Mouse (Mus musculus): ENCODE measurements around the gene Adgrb3. TPM values are rescaled to one million over a fixed set of nuclear protein-coding genes. Genes with fewer than 3 reads are reported as not detected.
"Not testable (repeated sequence)": the region's sequence is repeated elsewhere in the genome, so short reads cannot be mapped to it uniquely, and the experiment has no call there.

Gene Adgrb3
- total RNA-seq, 4 experiments from 2014 or later = 101 to 114 (median 108) TPM

- no peak for DNase-seq (ENCODE audit: low spot score in 2 of 2)
Measured at GRCm38 (mm10) chr1:25745575-25745974, 83.9 kb downstream of the Adgrb3 start.

GRCm38 (mm10) chr1:25744736-25745135 is 84.8 kb downstream of the Adgrb3 start:
- no peak for DNase-seq (ENCODE audit: low spot score in 2 of 2)

- no peak for DNase-seq (ENCODE audit: low spot score in 2 of 2)
Measured at GRCm38 (mm10) chr1:25729844-25730243, 99.7 kb downstream of the Adgrb3 start.

GRCm38 (mm10) chr1:25711474-25711873 is 118.0 kb downstream of the Adgrb3 start:
- DNase-seq (ENCODE audit: low spot score in 2 of 2) = peak; percentile 22 to 34

- no peak for DNase-seq (ENCODE audit: low spot score in 2 of 2)
Measured at GRCm38 (mm10) chr1:25706299-25706698, 123.2 kb downstream of the Adgrb3 start.

- no peak for DNase-seq (ENCODE audit: low spot score in 2 of 2)
Measured at GRCm38 (mm10) chr1:25698702-25699250, 130.7 kb downstream of the Adgrb3 start.

- no peak for DNase-seq (ENCODE audit: low spot score in 2 of 2)
Measured at GRCm38 (mm10) chr1:25697179-25697578, 132.3 kb downstream of the Adgrb3 start.

GRCm38 (mm10) chr1:25696771-25697170 is 132.7 kb downstream of the Adgrb3 start:
- no peak for DNase-seq (ENCODE audit: low spot score in 2 of 2)

- peak; percentile 40 to 45 for DNase-seq (ENCODE audit: low spot score in 2 of 2)
Measured at GRCm38 (mm10) chr1:25682118-25682517, 147.4 kb downstream of the Adgrb3 start.

- DNase-seq (ENCODE audit: low spot score in 2 of 2) = no peak
Measured at GRCm38 (mm10) chr1:25679656-25680055, 149.9 kb downstream of the Adgrb3 start.

GRCm38 (mm10) chr1:25652717-25653116 is 176.8 kb downstream of the Adgrb3 start:
- no peak for DNase-seq (ENCODE audit: low spot score in 2 of 2)

GRCm38 (mm10) chr1:25644256-25644655 is 185.3 kb downstream of the Adgrb3 start:
- no peak for DNase-seq (ENCODE audit: low spot score in 2 of 2)

GRCm38 (mm10) chr1:25621458-25621857 is 208.0 kb downstream of the Adgrb3 start:
- no peak for DNase-seq (ENCODE audit: low spot score in 2 of 2)

- no peak for DNase-seq (ENCODE audit: low spot score in 2 of 2)
Measured at GRCm38 (mm10) chr1:25616954-25617353, 212.6 kb downstream of the Adgrb3 start.

- not testable (repeated sequence) for DNase-seq (ENCODE audit: low spot score in 2 of 2)
Measured at GRCm38 (mm10) chr1:25610776-25611175, 218.7 kb downstream of the Adgrb3 start.

- no peak for DNase-seq (ENCODE audit: low spot score in 2 of 2)
Measured at GRCm38 (mm10) chr1:25598941-25599340, 230.6 kb downstream of the Adgrb3 start.

GRCm38 (mm10) chr1:25588568-25589118 is 240.9 kb downstream of the Adgrb3 start:
- DNase-seq (ENCODE audit: low spot score in 2 of 2) = no peak

GRCm38 (mm10) chr1:25581698-25582097 is 247.8 kb downstream of the Adgrb3 start:
- no peak for DNase-seq (ENCODE audit: low spot score in 2 of 2)

GRCm38 (mm10) chr1:25577836-25578235 is 251.7 kb downstream of the Adgrb3 start:
- DNase-seq (ENCODE audit: low spot score in 2 of 2) = no peak

- DNase-seq (ENCODE audit: low spot score in 2 of 2) = no peak
Measured at GRCm38 (mm10) chr1:25576598-25576997, 252.9 kb downstream of the Adgrb3 start.

GRCm38 (mm10) chr1:25568096-25568495 is 261.4 kb downstream of the Adgrb3 start:
- DNase-seq (ENCODE audit: low spot score in 2 of 2) = no peak

- no peak for DNase-seq (ENCODE audit: low spot score in 2 of 2)
Measured at GRCm38 (mm10) chr1:25546072-25546471, 283.4 kb downstream of the Adgrb3 start.

GRCm38 (mm10) chr1:25543915-25544314 is 285.6 kb downstream of the Adgrb3 start:
- no peak for DNase-seq (ENCODE audit: low spot score in 2 of 2)
